Mouse (Mus musculus) bone marrow macrophage, adult 2 months (primary cell): ENCODE data around the gene Insyn1.

Source experiments
- CTCF ChIP-seq: IDR thresholded peaks from 2 replicates; pipeline ENCODE4 v1.5.1; 2012; ENCODE audit warnings: low read depth, mild to moderate bottlenecking, low read length, moderate library complexity
- POLR2A ChIP-seq: IDR thresholded peaks from 2 replicates; pipeline ENCODE4 v1.6.1; 2012; ENCODE audit warnings: mild to moderate bottlenecking, low read depth, low read length, borderline replicate concordance

DNA sequence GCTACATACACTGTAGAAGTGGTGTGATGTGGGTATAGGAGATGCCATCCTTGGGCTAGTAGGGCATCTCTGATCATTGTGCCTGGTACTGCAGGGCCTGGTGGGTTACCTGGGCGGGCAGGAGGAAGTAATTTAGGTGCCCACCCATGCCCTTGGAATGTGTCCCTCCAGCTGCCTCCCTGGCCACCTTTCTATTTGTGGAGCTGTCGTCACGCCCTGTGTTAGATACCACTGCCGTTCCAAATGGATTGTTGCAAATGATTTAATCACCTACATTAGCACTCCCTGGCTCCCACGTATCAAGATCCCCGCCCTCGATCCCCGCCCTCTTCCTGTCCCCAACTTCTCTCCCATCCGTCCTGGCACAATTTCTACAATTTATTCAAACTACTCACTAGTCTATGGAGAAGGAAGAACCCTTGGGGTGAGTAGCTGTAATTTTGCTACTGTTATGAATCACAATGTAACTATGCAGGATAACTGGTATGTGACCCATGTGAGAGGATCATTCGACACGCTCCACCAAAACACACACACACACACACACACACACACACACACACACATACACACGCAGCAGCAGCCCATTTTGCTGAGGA lies 40.3 kb upstream of the Insyn1 start:
- no peak for TF ChIP-seq POLR2A
- no peak for TF ChIP-seq CTCF
